ENCODE assay signal across 22 mouse cellular contexts in genomic region chr5:113885623-113886022, GRCm38 (mm10). TPM values are rescaled to one million over a fixed set of nuclear protein-coding genes. Genes with fewer than 3 reads are reported as not detected.
DNase-seq lines count a peak whose midpoint lies in the region; ATAC-seq and TF ChIP-seq lines count a peak whose summit lies in the region.
"Had no signal": no experiment of that assay in that cellular context is flagged by ENCODE, and none has a peak within 500 bp of the region (broad histone marks: within the 10 kb centered on the region; RNA-seq: fewer than 3 reads in every experiment).

No protein-coding gene starts in this region.

- H3K4me1 ChIP-seq in heart, embryonic 12.5 days (replicated peaks) = peaks cover 78% of the 10 kb centered on the region
- peaks cover 26% of the 10 kb centered on the region for H3K4me1 ChIP-seq in midbrain, embryonic 11.5 days (ENCODE audit: control insufficient read depth, insufficient read depth, low read length)
- peaks cover 42% of the 10 kb centered on the region for H3K4me1 ChIP-seq in midbrain, embryonic 16.5 days (ENCODE audit: control insufficient read depth, insufficient read depth, low read length)
- peaks cover 76% of the 10 kb centered on the region for H3K4me1 ChIP-seq in hindbrain, embryonic 12.5 days
- peaks cover 75% of the 10 kb centered on the region for H3K4me1 ChIP-seq in midbrain, embryonic 13.5 days (replicated peaks)
- H3K4me1 ChIP-seq in intestine, postnatal 0 days (replicated peaks; ENCODE audit: control insufficient read depth, insufficient read depth, low read length) = peaks cover 11% of the 10 kb centered on the region; the same call in 1 of the 2 replicates

- H3K9me3 ChIP-seq in heart, embryonic 12.5 days (replicated peaks) = no peaks in the 10 kb centered on the region
- no peaks in the 10 kb centered on the region for H3K9me3 ChIP-seq in midbrain, embryonic 11.5 days (ENCODE audit: control insufficient read depth, low read length)
- H3K9me3 ChIP-seq in midbrain, embryonic 16.5 days (replicated peaks; ENCODE audit: control insufficient read depth, low read length, poor library complexity, severe bottlenecking) = no peaks in the 10 kb centered on the region
- H3K9me3 ChIP-seq in hindbrain, embryonic 12.5 days (replicated peaks) = no peaks in the 10 kb centered on the region
- H3K9me3 ChIP-seq in midbrain, embryonic 13.5 days = no peaks in the 10 kb centered on the region
- H3K9me3 ChIP-seq in intestine, postnatal 0 days (ENCODE audit: control insufficient read depth) = no peaks in the 10 kb centered on the region
- H3K9me3 ChIP-seq: embryonic facial prominence, embryonic 12.5 days; heart, embryonic 15.5 days; limb, embryonic 15.5 days; liver, embryonic 15.5 days; stomach, embryonic 15.5 days had no signal

- no peak for TF ChIP-seq CTCF in intestine, postnatal 0 days (IDR thresholded peaks at IDR 0.05; ENCODE audit: low read depth)

- no peak for DNase-seq in heart, postnatal 4 days
- no peak for DNase-seq in midbrain, embryonic 11.5 days (ENCODE audit: low spot score, missing footprints)
- no peak for DNase-seq in embryo, embryonic 9.5 days (ENCODE audit: extremely low spot score)
- DNase-seq: adrenal gland, adult 2 months; cerebellum, adult 11-12 months; heart, postnatal 36 days; kidney, adult 9 months; kidney, postnatal 14 days; left cerebral cortex, postnatal 4 days; right cerebral cortex, adult 18-20 months; thymus, postnatal 25 days had no signal

- H3K36me3 ChIP-seq in heart, embryonic 12.5 days = peaks cover 16% of the 10 kb centered on the region
- peaks cover 6% of the 10 kb centered on the region; the same call in 1 of the 2 replicates for H3K36me3 ChIP-seq in midbrain, embryonic 11.5 days (ENCODE audit: control insufficient read depth, insufficient read depth, low read length)
- H3K36me3 ChIP-seq in midbrain, embryonic 16.5 days (ENCODE audit: control insufficient read depth, insufficient read depth, low read length) = peaks cover 8% of the 10 kb centered on the region
- peaks cover 15% of the 10 kb centered on the region for H3K36me3 ChIP-seq in hindbrain, embryonic 12.5 days
- peaks cover 15% of the 10 kb centered on the region for H3K36me3 ChIP-seq in midbrain, embryonic 13.5 days
- peaks cover 16% of the 10 kb centered on the region for H3K36me3 ChIP-seq in intestine, postnatal 0 days (ENCODE audit: control insufficient read depth, insufficient read depth)

- no peak for ATAC-seq in heart, embryonic 12.5 days (ENCODE audit: insufficient number of reproducible peaks, low FRiP score)
- ATAC-seq in midbrain, embryonic 11.5 days (ENCODE audit: low FRiP score) = no peak
- no peak for ATAC-seq in midbrain, embryonic 16.5 days
- peak; percentile 55; the same call in 1 of the 2 replicates for ATAC-seq in hindbrain, embryonic 12.5 days (ENCODE audit: low FRiP score)
- ATAC-seq in midbrain, embryonic 13.5 days = no peak
- ATAC-seq in intestine, postnatal 0 days = no peak

- 44% methylated on average over 8 of the region's 8 CpGs for WGBS in heart, embryonic 12.5 days
- 63% methylated on average over 8 of the region's 8 CpGs for WGBS in midbrain, embryonic 11.5 days
- WGBS in midbrain, embryonic 16.5 days = 35% methylated on average over 8 of the region's 8 CpGs
- WGBS in hindbrain, embryonic 12.5 days = 30% methylated on average over 8 of the region's 8 CpGs
- whole genome bisulfite sequencing in midbrain, embryonic 13.5 days = 46% methylated on average over 8 of the region's 8 CpGs
- WGBS in intestine, postnatal 0 days = 79% methylated on average over 8 of the region's 8 CpGs

- no peaks in the 10 kb centered on the region for H3K27me3 ChIP-seq in heart, embryonic 12.5 days (replicated peaks)
- H3K27me3 ChIP-seq in midbrain, embryonic 11.5 days (ENCODE audit: control insufficient read depth, insufficient read depth, low read length) = no peaks in the 10 kb centered on the region
- H3K27me3 ChIP-seq in midbrain, embryonic 16.5 days (ENCODE audit: control insufficient read depth, insufficient read depth, low read depth, low read length) = no peaks in the 10 kb centered on the region
- no peaks in the 10 kb centered on the region for H3K27me3 ChIP-seq in hindbrain, embryonic 12.5 days
- no peaks in the 10 kb centered on the region for H3K27me3 ChIP-seq in midbrain, embryonic 13.5 days
- H3K27me3 ChIP-seq in intestine, postnatal 0 days (replicated peaks; ENCODE audit: control insufficient read depth, insufficient read depth, low read length) = no peaks in the 10 kb centered on the region
- H3K27me3 ChIP-seq: embryonic facial prominence, embryonic 12.5 days; heart, embryonic 15.5 days; limb, embryonic 15.5 days; liver, embryonic 15.5 days; stomach, embryonic 15.5 days had no signal

- H3K4me3 ChIP-seq in heart, embryonic 12.5 days = no peak overlapping the region
- no peak overlapping the region for H3K4me3 ChIP-seq in midbrain, embryonic 11.5 days (ENCODE audit: low read depth, low read length)
- no peak overlapping the region for H3K4me3 ChIP-seq in midbrain, embryonic 16.5 days (ENCODE audit: low read depth, low read length)
- H3K4me3 ChIP-seq in hindbrain, embryonic 12.5 days = no peak overlapping the region
- H3K4me3 ChIP-seq in midbrain, embryonic 13.5 days (replicated peaks) = no peak overlapping the region
- H3K4me3 ChIP-seq in intestine, postnatal 0 days (ENCODE audit: low read depth, low read length) = no peak overlapping the region
- H3K4me3 ChIP-seq: embryonic facial prominence, embryonic 12.5 days; heart, embryonic 15.5 days; limb, embryonic 15.5 days; liver, embryonic 15.5 days; stomach, embryonic 15.5 days had no signal

- no peak overlapping the region for H3K27ac ChIP-seq in heart, embryonic 12.5 days (ENCODE audit: poor library complexity, severe bottlenecking)
- H3K27ac ChIP-seq in midbrain, embryonic 11.5 days (ENCODE audit: low read depth, low read length) = peak overlapping the region; percentile 44; the same call in 1 of the 2 replicates
- H3K27ac ChIP-seq in midbrain, embryonic 16.5 days (ENCODE audit: low read length) = no peak overlapping the region
- H3K27ac ChIP-seq in hindbrain, embryonic 12.5 days = peak overlapping the region; percentile 68
- H3K27ac ChIP-seq in midbrain, embryonic 13.5 days = peak overlapping the region; percentile 56
- H3K27ac ChIP-seq in intestine, postnatal 0 days (ENCODE audit: low read depth, low read length) = no peak overlapping the region
- H3K27ac ChIP-seq: embryonic facial prominence, embryonic 12.5 days; heart, embryonic 15.5 days; limb, embryonic 15.5 days; liver, embryonic 15.5 days; macrophage; stomach, embryonic 15.5 days had no signal

- H3K9ac ChIP-seq in heart, embryonic 12.5 days = peak overlapping the region; percentile 52; the same call in 1 of the 2 replicates
- H3K9ac ChIP-seq in midbrain, embryonic 11.5 days (ENCODE audit: low read length) = no peak overlapping the region; the same call in 1 of the 2 replicates
- no peak overlapping the region for H3K9ac ChIP-seq in midbrain, embryonic 16.5 days (ENCODE audit: low read depth, low read length)
- 0 out of 2 replicates have a peak overlapping the region, but pooled peaks have one; percentile 35 for H3K9ac ChIP-seq in hindbrain, embryonic 12.5 days
- peak overlapping the region; percentile 6; the same call in 1 of the 2 replicates for H3K9ac ChIP-seq in midbrain, embryonic 13.5 days (replicated peaks)
- no peak overlapping the region for H3K9ac ChIP-seq in intestine, postnatal 0 days (ENCODE audit: low read depth, low read length)
- H3K9ac ChIP-seq: embryonic facial prominence, embryonic 12.5 days; heart, embryonic 15.5 days; limb, embryonic 15.5 days; liver, embryonic 15.5 days; stomach, embryonic 15.5 days had no signal

- no peak overlapping the region for H3K4me2 ChIP-seq in heart, embryonic 12.5 days
- H3K4me2 ChIP-seq in midbrain, embryonic 11.5 days = no peak overlapping the region
- H3K4me2 ChIP-seq in midbrain, embryonic 16.5 days (ENCODE audit: low read length) = no peak overlapping the region
- 0 out of 2 replicates have a peak overlapping the region, but pooled peaks have one; percentile 5 for H3K4me2 ChIP-seq in hindbrain, embryonic 12.5 days (replicated peaks)
- no peak overlapping the region for H3K4me2 ChIP-seq in midbrain, embryonic 13.5 days (replicated peaks)
- H3K4me2 ChIP-seq in intestine, postnatal 0 days (replicated peaks; ENCODE audit: low read depth) = no peak overlapping the region
- H3K4me2 ChIP-seq: embryonic facial prominence, embryonic 12.5 days; heart, embryonic 15.5 days; limb, embryonic 15.5 days; stomach, embryonic 15.5 days had no signal

RNA-seq across cellular contexts. Expression of gene Coro1c, which starts 22.9 kb away (rescaled TPM):
- polyA plus RNA-seq in heart, embryonic 12.5 days (2016; fragmentation: Nextera tagmentation; extraction: Ambion mirVana) = 137 and 141 TPM in 2 replicates
- 100 to 1,000 TPM in 1 of 2 experiments, 10 to 100 TPM in 1; 92.4 to 108 TPM for total RNA-seq in heart, postnatal 4 days (2021)
- 201 and 205 TPM in 2 replicates for polyA plus RNA-seq in midbrain, embryonic 11.5 days (2014; fragmentation: Nextera tagmentation; extraction: Ambion mirVana)
- 201 and 209 TPM in 2 replicates for polyA plus RNA-seq in midbrain, embryonic 16.5 days (2015; fragmentation: Nextera tagmentation; extraction: Ambion mirVana)
- 226 and 233 TPM in 2 replicates for polyA plus RNA-seq in hindbrain, embryonic 12.5 days (2016; fragmentation: Nextera tagmentation; extraction: Ambion mirVana)
- polyA plus RNA-seq in midbrain, embryonic 13.5 days (2015; fragmentation: Nextera tagmentation; extraction: Ambion mirVana) = 214 and 215 TPM in 2 replicates
- polyA plus RNA-seq in intestine, postnatal 0 days (2015; fragmentation: Nextera tagmentation; extraction: Ambion mirVana) = 116 and 127 TPM in 2 replicates

RNA-seq across cellular contexts. Expression of gene Selplg, which starts 53.2 kb away (rescaled TPM):
- 0.51 and 0.72 TPM in 2 replicates for polyA plus RNA-seq in heart, embryonic 12.5 days (2016; fragmentation: Nextera tagmentation; extraction: Ambion mirVana)
- total RNA-seq in heart, postnatal 4 days (2021) = 1 to 10 TPM; 1.3 to 2.1 TPM
- 1.3 TPM in 2 replicates for polyA plus RNA-seq in midbrain, embryonic 11.5 days (2014; fragmentation: Nextera tagmentation; extraction: Ambion mirVana)
- polyA plus RNA-seq in midbrain, embryonic 16.5 days (2015; fragmentation: Nextera tagmentation; extraction: Ambion mirVana) = 1.6 and 2.0 TPM in 2 replicates
- 1.3 and 2.3 TPM in 2 replicates for polyA plus RNA-seq in hindbrain, embryonic 12.5 days (2016; fragmentation: Nextera tagmentation; extraction: Ambion mirVana)
- 0.98 and 1.2 TPM in 2 replicates for polyA plus RNA-seq in midbrain, embryonic 13.5 days (2015; fragmentation: Nextera tagmentation; extraction: Ambion mirVana)
- 2.9 and 3.2 TPM in 2 replicates for polyA plus RNA-seq in intestine, postnatal 0 days (2015; fragmentation: Nextera tagmentation; extraction: Ambion mirVana)

Comparison
In these comparisons a context has a peak if more than half of its experiments do, and no peak if none do; other contexts are left out.
1. H3K27ac ChIP-seq: peak in midbrain, embryonic 11.5 days (single experiment), hindbrain, embryonic 12.5 days (single experiment) and midbrain, embryonic 13.5 days (single experiment); none in heart, embryonic 12.5 days (single experiment), midbrain, embryonic 16.5 days (single experiment) and intestine, postnatal 0 days (single experiment).
2. H3K9ac ChIP-seq: peak in heart, embryonic 12.5 days (single experiment), hindbrain, embryonic 12.5 days (single experiment) and midbrain, embryonic 13.5 days (single experiment); none in midbrain, embryonic 11.5 days (single experiment), midbrain, embryonic 16.5 days (single experiment) and intestine, postnatal 0 days (single experiment).